Mouse (Mus musculus) hindbrain, embryonic 10.5 days (tissue): ENCODE results near the gene Trpt1. TPM values are rescaled to one million over a fixed set of nuclear protein-coding genes. Genes with fewer than 3 reads are reported as not detected.

Source experiments
- DNase-seq: peaks from one replicate; pipeline ENCODE4 v3.0.0-alpha.2; 2017; ENCODE audit warnings: low spot score
- H3K27ac ChIP-seq: fragments of 300-500 bp; sonication (generic); 2 replicates; pipeline ENCODE4 v1.5.1; 2016; ENCODE audit warnings: mild to moderate bottlenecking, moderate library complexity
- H3K27me3 ChIP-seq: fragments of 300-500 bp; sonication (generic); 2 replicates; pipeline ENCODE4 v1.6.1; 2016; ENCODE audit warnings: mild to moderate bottlenecking; ENCODE audit not compliant: poor library complexity, insufficient read depth, severe bottlenecking
- H3K36me3 ChIP-seq: fragments of 300-500 bp; sonication (generic); 2 replicates; pipeline ENCODE4 v1.6.1; 2016; ENCODE audit warnings: mild to moderate bottlenecking, moderate library complexity
- H3K4me1 ChIP-seq: fragments of 300-500 bp; sonication (generic); replicated peaks from 2 replicates; pipeline ENCODE4 v1.6.1; 2016; ENCODE audit warnings: mild to moderate bottlenecking
- H3K4me3 ChIP-seq: fragments of 300-500 bp; sonication (generic); 2 replicates; pipeline ENCODE4 v1.5.1; 2016; ENCODE audit warnings: mild to moderate bottlenecking, moderate library complexity
- H3K9me3 ChIP-seq: fragments of 300-500 bp; sonication (generic); 2 replicates; pipeline ENCODE4 v1.6.1; 2016; ENCODE audit warnings: mild to moderate bottlenecking, moderate library complexity
- WGBS: fragments of 180-500 bp; shearing (Covaris S2); methylation state at CpG from one replicate; pipeline ENCODE4 v1.1.7; 2016; 5-methylcytosine and 5-hydroxymethylcytosine counted together
- polyA plus RNA-seq: library from polyadenylated mRNA; unstranded; fragments of >200 nt; fragmentation: Nextera tagmentation; extraction: Ambion mirVana; gene quantifications from 2 replicates; pipeline ENCODE4 v1.2.1, GENCODE M21; 2016

The Trpt1 gene
- polyA plus RNA-seq, 1 experiment from 2014 or later = 13.5 TPM

GRCm38 (mm10) chr19:6968491-6969271 lies 27.2 kb upstream of the Trpt1 start:
- WGBS = 9% methylated on average over 15 of the region's 15 CpGs
- Histone ChIP-seq H3K36me3 (peaks cover 28% of the 10 kb centered on the region), H3K27ac (peak overlapping the region; percentile 5; the same call in 1 of the 2 replicates), H3K4me1 (peaks cover 58% of the 10 kb centered on the region), H3K4me3 (peak overlapping the region; percentile 65), H3K9me3 (no peaks in the 10 kb centered on the region), H3K27me3 (peaks cover 57% of the 10 kb centered on the region)
- no peak for DNase-seq

- H3K36me3 ChIP-seq = peaks cover 22% of the 10 kb centered on the region
- H3K4me1 ChIP-seq = peaks cover 63% of the 10 kb centered on the region
- WGBS = 1% methylated on average over 20 of the region's 20 CpGs
- no peak for DNase-seq
- H3K9me3 ChIP-seq = no peaks in the 10 kb centered on the region
- H3K27me3 ChIP-seq = peaks cover 57% of the 10 kb centered on the region
- peak overlapping the region; percentile 86 for H3K27ac ChIP-seq
- H3K4me3 ChIP-seq = peak overlapping the region; percentile 65
Observed at GRCm38 (mm10) chr19:6969291-6969664, 26.7 kb upstream of the Trpt1 start.

GRCm38 (mm10) chr19:6969665-6970381 lies 26.1 kb upstream of the Trpt1 start:
- peak; percentile 75 for DNase-seq
- H3K4me1 ChIP-seq = peaks cover 63% of the 10 kb centered on the region
- peak overlapping the region; percentile 86 for H3K27ac ChIP-seq
- peaks cover 17% of the 10 kb centered on the region for H3K36me3 ChIP-seq
- H3K9me3 ChIP-seq = no peaks in the 10 kb centered on the region
- H3K4me3 ChIP-seq = peak overlapping the region; percentile 65
- H3K27me3 ChIP-seq = peaks cover 57% of the 10 kb centered on the region
- under 1% methylated on average over 55 of the region's 55 CpGs for WGBS

- peaks cover 57% of the 10 kb centered on the region for H3K27me3 ChIP-seq
- no peak for DNase-seq
- no peaks in the 10 kb centered on the region for H3K9me3 ChIP-seq
- 18% methylated on average over 11 of the region's 11 CpGs for WGBS
- peaks cover 9% of the 10 kb centered on the region for H3K36me3 ChIP-seq
- H3K4me1 ChIP-seq = peaks cover 65% of the 10 kb centered on the region
- H3K27ac ChIP-seq = peak overlapping the region; percentile 86
- peak overlapping the region; percentile 65 for H3K4me3 ChIP-seq
Observed at GRCm38 (mm10) chr19:6970460-6971085, 25.4 kb upstream of the Trpt1 start.

GRCm38 (mm10) chr19:6971644-6972043 lies 24.3 kb upstream of the Trpt1 start:
- H3K9me3 ChIP-seq = no peaks in the 10 kb centered on the region
- H3K4me1 ChIP-seq = peaks cover 76% of the 10 kb centered on the region
- H3K27ac ChIP-seq = no peak overlapping the region
- no peak for DNase-seq
- peaks cover 5% of the 10 kb centered on the region for H3K36me3 ChIP-seq
- WGBS = 39% methylated on average over 6 of the region's 6 CpGs
- H3K4me3 ChIP-seq = no peak overlapping the region
- H3K27me3 ChIP-seq = peaks cover 57% of the 10 kb centered on the region

GRCm38 (mm10) chr19:6972247-6972917 lies 23.5 kb upstream of the Trpt1 start:
- DNase-seq = no peak
- no peak overlapping the region for H3K27ac ChIP-seq
- 81% methylated on average over 13 of the region's 13 CpGs for WGBS
- peaks cover 12% of the 10 kb centered on the region for H3K36me3 ChIP-seq
- H3K4me3 ChIP-seq = no peak overlapping the region
- H3K9me3 ChIP-seq = no peaks in the 10 kb centered on the region
- H3K27me3 ChIP-seq = peaks cover 57% of the 10 kb centered on the region
- peaks cover 83% of the 10 kb centered on the region for H3K4me1 ChIP-seq

- Histone ChIP-seq H3K4me3 (peak overlapping the region; percentile 91), H3K4me1 (peaks cover 84% of the 10 kb centered on the region), H3K27me3 (peaks cover 44% of the 10 kb centered on the region), H3K9me3 (no peaks in the 10 kb centered on the region), H3K27ac (peak overlapping the region; percentile 95), H3K36me3 (peaks cover 25% of the 10 kb centered on the region)
- 40% methylated on average over 12 of the region's 12 CpGs for WGBS
- DNase-seq = no peak
Observed at GRCm38 (mm10) chr19:6973581-6974190, 22.2 kb upstream of the Trpt1 start.

- Histone ChIP-seq H3K27ac (peak within 1 kb of the TSS; percentile 95), H3K9me3 (no peaks in the 10 kb centered on the region), H3K4me1 (peaks cover 84% of the 10 kb centered on the region), H3K4me3 (peak within 1 kb of the TSS; percentile 91), H3K36me3 (peaks cover 27% of the 10 kb centered on the region), H3K27me3 (peaks cover 36% of the 10 kb centered on the region)
- WGBS = under 1% methylated on average over 80 of the region's 84 CpGs
- peak; percentile 91 for DNase-seq
Observed at GRCm38 (mm10) chr19:6974211-6975205, 21.4 kb upstream of the Trpt1 start, which contains the start of gene Ppp1r14b. TSS of gene Ppp1r14b (plus strand) at chr19:6974968.

- Histone ChIP-seq H3K4me3 (peak within 1 kb of the TSS; percentile 91), H3K36me3 (peaks cover 27% of the 10 kb centered on the region), H3K9me3 (no peaks in the 10 kb centered on the region), H3K27ac (peak within 1 kb of the TSS; percentile 98), H3K4me1 (peaks cover 81% of the 10 kb centered on the region), H3K27me3 (peaks cover 23% of the 10 kb centered on the region)
- under 1% methylated on average over 16 of the region's 16 CpGs for WGBS
- peak; percentile 82 for DNase-seq
Observed at GRCm38 (mm10) chr19:6975537-6976521, 20.1 kb upstream of the Trpt1 start, which contains the start of gene Plcb3. TSS of gene Plcb3 (minus strand) at chr19:6976470.

GRCm38 (mm10) chr19:6977759-6978638 lies 17.9 kb upstream of the Trpt1 start:
- Histone ChIP-seq H3K36me3 (peaks cover 37% of the 10 kb centered on the region), H3K27me3 (peaks cover 3% of the 10 kb centered on the region; the same call in 1 of the 2 replicates), H3K4me3 (peak overlapping the region; percentile 73), H3K27ac (peak overlapping the region; percentile 98), H3K4me1 (peaks cover 70% of the 10 kb centered on the region), H3K9me3 (no peaks in the 10 kb centered on the region)
- no peak for DNase-seq
- WGBS = 86% methylated on average over 13 of the region's 13 CpGs
